Mouse (Mus musculus): ENCODE results near the gene Ly6g6f. TPM values are rescaled to one million over a fixed set of nuclear protein-coding genes. Genes with fewer than 3 reads are reported as not detected.
"Not testable (repeated sequence)": the region's sequence is repeated elsewhere in the genome, so short reads cannot be mapped to it uniquely, and the experiment has no call there.

Gene Ly6g6f
- polyA plus RNA-seq, 1 experiment from 2014 or later: not detected

GRCm38 (mm10) chr17:35046681-35047455 lies 38.5 kb downstream of the Ly6g6f start, which contains the start of gene Msh5:
TSS of gene Msh5 (minus strand) at chr17:35046745.
- Histone ChIP-seq H3K4me1 (ENCODE audit: control insufficient read depth, insufficient read depth, low read length) (peaks cover 11% of the 10 kb centered on the region), H3K27me3 (ENCODE audit: control insufficient read depth, insufficient read depth, low read depth, low read length) (no peaks in the 10 kb centered on the region), H3K9me3 (replicated peaks; ENCODE audit: control insufficient read depth, low read length, poor library complexity, severe bottlenecking) (no peaks in the 10 kb centered on the region), H3K9ac (ENCODE audit: low read depth, low read length) (peak within 1 kb of the TSS; percentile 86), H3K27ac (ENCODE audit: low read length) (peak within 1 kb of the TSS; percentile 64), H3K36me3 (ENCODE audit: control insufficient read depth, insufficient read depth, low read length) (no peaks in the 10 kb centered on the region), H3K4me2 (ENCODE audit: low read length) (peak within 1 kb of the TSS; percentile 100), H3K4me3 (ENCODE audit: low read depth, low read length) (peak within 1 kb of the TSS; percentile 67)
- 3% methylated on average over 33 of the region's 33 CpGs for WGBS
- ATAC-seq: peak; percentile 99

DNA sequence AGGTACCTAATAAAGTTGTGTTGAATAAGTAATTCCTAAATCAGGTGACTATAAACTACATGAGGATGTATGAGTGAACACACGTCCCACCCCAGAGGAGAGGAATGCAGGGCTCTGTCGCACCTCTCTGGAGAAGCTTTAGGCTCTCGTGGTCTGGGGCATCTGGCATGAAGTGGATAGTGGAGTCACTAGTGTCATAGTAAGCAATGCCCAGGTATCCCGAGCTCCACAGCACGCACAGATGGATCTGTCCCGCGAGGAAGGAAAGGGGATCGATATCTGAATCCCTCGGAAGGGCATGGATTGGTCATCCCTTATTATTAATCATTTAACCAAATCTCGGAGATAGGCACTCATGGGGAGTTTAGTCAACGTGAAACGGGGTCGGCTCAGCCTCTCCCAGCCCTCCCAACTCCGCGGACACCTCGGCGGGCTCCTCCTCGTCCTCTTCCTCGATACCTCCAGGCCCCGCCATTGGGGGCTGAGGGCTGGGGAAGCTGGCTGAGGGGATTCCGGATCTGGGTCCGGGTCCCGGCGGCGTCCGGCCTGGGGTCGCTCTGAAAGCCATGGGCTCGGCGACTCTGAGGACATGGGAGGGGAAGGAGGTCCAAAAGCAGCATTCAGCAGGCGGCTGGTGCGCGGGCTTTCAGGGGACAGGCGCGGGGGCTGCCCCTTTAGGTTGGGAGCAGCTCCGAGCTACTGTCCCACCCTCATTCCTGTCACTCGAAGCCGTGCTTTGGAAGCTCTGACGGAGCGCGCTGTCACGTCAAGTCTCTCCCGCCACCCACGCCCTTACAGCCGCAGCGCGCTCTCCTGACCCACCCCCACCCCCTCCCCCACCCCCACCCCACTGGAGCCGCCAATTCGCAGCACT lies 39.4 kb downstream of the Ly6g6f start:
- Histone ChIP-seq H3K9me3 (replicated peaks; ENCODE audit: control insufficient read depth, low read length, poor library complexity, severe bottlenecking) (no peaks in the 10 kb centered on the region), H3K36me3 (ENCODE audit: control insufficient read depth, insufficient read depth, low read length) (no peaks in the 10 kb centered on the region), H3K4me1 (ENCODE audit: control insufficient read depth, insufficient read depth, low read length) (peaks cover 7% of the 10 kb centered on the region), H3K4me2 (ENCODE audit: low read length) (peak overlapping the region; percentile 100), H3K27me3 (ENCODE audit: control insufficient read depth, insufficient read depth, low read depth, low read length) (no peaks in the 10 kb centered on the region), H3K4me3 (ENCODE audit: low read depth, low read length) (peak overlapping the region; percentile 67), H3K9ac (ENCODE audit: low read depth, low read length) (peak overlapping the region; percentile 86), H3K27ac (ENCODE audit: low read length) (peak overlapping the region; percentile 64)
- 6% methylated on average over 41 of the region's 48 CpGs for WGBS
- peak; percentile 84 for ATAC-seq

DNA sequence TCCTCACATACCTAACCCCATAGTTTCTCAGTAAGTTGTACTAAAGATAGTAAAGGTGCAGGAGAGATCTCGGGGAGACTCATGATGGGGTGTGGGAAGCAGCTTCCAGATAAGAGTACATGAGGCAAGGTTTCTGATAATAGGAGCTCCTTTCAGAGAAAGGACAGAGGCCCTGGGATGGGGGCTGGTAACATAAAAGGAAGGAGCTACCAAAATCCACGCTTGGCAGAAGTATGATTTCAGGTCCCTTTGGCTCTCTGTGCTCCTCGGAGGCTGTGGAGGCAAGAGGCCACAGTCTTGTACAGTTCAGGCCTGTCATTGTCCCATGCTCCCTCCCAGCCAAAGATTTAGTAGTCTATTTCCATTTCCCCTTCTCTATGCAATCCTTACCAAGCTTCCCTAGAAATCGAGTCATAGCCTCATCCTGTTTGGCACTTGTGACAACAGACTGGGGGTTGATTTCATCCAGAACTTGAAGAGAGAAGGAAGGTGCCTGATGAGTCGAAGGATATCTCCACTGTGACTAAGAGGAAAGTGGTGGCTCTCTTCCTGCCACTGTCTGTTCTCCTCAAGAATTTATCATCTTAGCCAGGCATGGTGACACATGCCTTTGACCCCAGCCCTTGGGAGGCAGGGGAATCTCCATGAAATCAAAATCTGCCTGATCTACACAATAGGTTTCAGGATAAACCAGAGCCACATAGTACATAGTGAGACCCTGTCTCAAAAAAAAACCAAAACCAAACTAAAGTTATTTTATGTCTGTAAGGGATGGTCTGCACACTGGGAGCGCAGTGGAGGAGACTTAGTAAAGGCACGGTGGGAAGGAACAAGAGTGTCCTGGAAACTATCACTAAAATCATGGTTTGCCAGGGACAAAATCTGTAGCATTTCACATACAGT lies 40.3 kb downstream of the Ly6g6f start:
- no peak overlapping the region; the same call in 1 of the 2 replicates for H3K4me3 ChIP-seq (ENCODE audit: low read depth, low read length)
- H3K9me3 ChIP-seq (replicated peaks; ENCODE audit: control insufficient read depth, low read length, poor library complexity, severe bottlenecking): no peaks in the 10 kb centered on the region
- H3K27ac ChIP-seq (ENCODE audit: low read length): no peak overlapping the region
- no peak overlapping the region; the same call in 1 of the 2 replicates for H3K9ac ChIP-seq (ENCODE audit: low read depth, low read length)
- WGBS: 88% methylated on average over 7 of the region's 7 CpGs
- peaks cover 6% of the 10 kb centered on the region; the same call in 1 of the 2 replicates for H3K4me1 ChIP-seq (ENCODE audit: control insufficient read depth, insufficient read depth, low read length)
- no peaks in the 10 kb centered on the region for H3K27me3 ChIP-seq (ENCODE audit: control insufficient read depth, insufficient read depth, low read depth, low read length)
- peak overlapping the region; percentile 100 for H3K4me2 ChIP-seq (ENCODE audit: low read length)
- H3K36me3 ChIP-seq (ENCODE audit: control insufficient read depth, insufficient read depth, low read length): no peaks in the 10 kb centered on the region
- no peak for ATAC-seq

GRCm38 (mm10) chr17:35043794-35044193 lies 41.6 kb downstream of the Ly6g6f start:
- ATAC-seq: no peak
- no peaks in the 10 kb centered on the region for H3K9me3 ChIP-seq (replicated peaks; ENCODE audit: control insufficient read depth, low read length, poor library complexity, severe bottlenecking)
- H3K36me3 ChIP-seq (ENCODE audit: control insufficient read depth, insufficient read depth, low read length): no peaks in the 10 kb centered on the region
- H3K9ac ChIP-seq (ENCODE audit: low read depth, low read length): no peak overlapping the region
- H3K4me1 ChIP-seq (ENCODE audit: control insufficient read depth, insufficient read depth, low read length): no peaks in the 10 kb centered on the region; the same call in 1 of the 2 replicates
- no peak overlapping the region for H3K4me3 ChIP-seq (ENCODE audit: low read depth, low read length)
- no peak overlapping the region for H3K27ac ChIP-seq (ENCODE audit: low read length)
- WGBS: 92% methylated on average over 4 of the region's 4 CpGs
- H3K27me3 ChIP-seq (ENCODE audit: control insufficient read depth, insufficient read depth, low read depth, low read length): no peaks in the 10 kb centered on the region
- H3K4me2 ChIP-seq (ENCODE audit: low read length): no peak overlapping the region

DNA sequence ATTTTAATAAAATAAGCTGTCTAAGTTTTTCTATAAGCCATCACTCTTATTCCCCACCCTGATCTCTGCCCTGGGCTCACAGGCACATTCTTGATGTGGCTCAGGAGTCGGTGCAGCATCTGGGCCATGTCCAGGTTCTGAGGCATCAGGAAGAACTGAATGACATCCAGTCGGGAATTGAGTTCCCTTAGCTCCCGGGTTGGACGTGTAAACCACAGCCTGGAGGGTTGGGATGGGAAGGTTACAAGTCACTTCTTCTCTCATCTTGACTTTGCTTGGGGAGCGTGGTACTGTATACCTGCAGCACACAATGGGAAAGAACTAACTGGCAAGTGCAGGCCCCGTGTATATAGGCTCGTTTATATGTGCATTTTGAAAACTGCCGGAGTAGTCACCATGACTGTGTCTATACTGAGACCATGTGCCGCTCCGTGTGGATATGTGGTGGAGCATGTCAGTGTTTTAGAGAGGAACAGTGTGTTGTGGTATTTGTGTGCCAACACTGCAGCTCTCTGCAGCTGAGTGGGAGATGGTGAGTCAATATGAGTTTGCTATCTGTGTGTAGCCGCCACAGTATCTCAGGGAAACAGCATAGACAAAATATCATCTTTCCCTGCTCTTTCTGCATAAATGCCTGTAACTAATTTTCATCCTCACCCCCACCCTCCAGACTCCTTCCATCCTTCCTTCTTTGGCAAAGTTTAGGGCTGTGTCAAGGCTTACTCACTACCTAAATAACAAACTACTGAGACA lies 46.1 kb downstream of the Ly6g6f start:
- WGBS: 89% methylated on average over 11 of the region's 11 CpGs

DNA sequence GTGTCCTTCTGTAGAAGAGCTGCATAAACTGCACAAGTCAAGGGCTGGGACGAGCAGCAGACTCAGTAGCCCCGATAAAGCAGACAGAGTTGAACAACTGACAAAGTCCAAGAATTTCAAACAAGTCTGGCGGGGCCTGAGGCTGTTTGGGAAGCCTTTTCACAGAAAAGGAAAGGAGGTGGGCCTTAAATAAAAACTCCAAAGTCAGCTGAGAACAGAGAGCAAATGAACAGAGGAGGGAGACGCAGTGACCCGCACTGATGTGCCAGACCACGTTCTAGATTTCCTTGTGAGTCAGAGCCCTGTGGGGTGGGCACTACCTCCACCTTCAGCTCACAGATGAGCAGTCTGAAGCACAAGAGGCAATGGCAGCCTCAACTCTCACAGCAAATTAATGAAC lies 50.5 kb downstream of the Ly6g6f start:
- Histone ChIP-seq H3K9me3 (replicated peaks; ENCODE audit: control insufficient read depth, low read length, poor library complexity, severe bottlenecking) (no peaks in the 10 kb centered on the region), H3K4me3 (ENCODE audit: low read depth, low read length) (no peak overlapping the region), H3K36me3 (ENCODE audit: control insufficient read depth, insufficient read depth, low read length) (no peaks in the 10 kb centered on the region), H3K4me2 (ENCODE audit: low read length) (no peak overlapping the region), H3K27me3 (ENCODE audit: control insufficient read depth, insufficient read depth, low read depth, low read length) (no peaks in the 10 kb centered on the region), H3K27ac (ENCODE audit: low read length) (no peak overlapping the region), H3K9ac (ENCODE audit: low read depth, low read length) (no peak overlapping the region), H3K4me1 (ENCODE audit: control insufficient read depth, insufficient read depth, low read length) (no peaks in the 10 kb centered on the region)
- 77% methylated on average over 6 of the region's 6 CpGs for WGBS
- ATAC-seq: no peak

More for the DNA sequence above, 46.1 kb downstream of the Ly6g6f start:
- no peak overlapping the region for H3K4me3 ChIP-seq (ENCODE audit: low read depth, low read length)
- no peaks in the 10 kb centered on the region for H3K36me3 ChIP-seq (ENCODE audit: control insufficient read depth, insufficient read depth, low read length)
- no peaks in the 10 kb centered on the region for H3K4me1 ChIP-seq (ENCODE audit: control insufficient read depth, insufficient read depth, low read length)
- H3K9ac ChIP-seq (ENCODE audit: low read depth, low read length): no peak overlapping the region
- no peaks in the 10 kb centered on the region for H3K27me3 ChIP-seq (ENCODE audit: control insufficient read depth, insufficient read depth, low read depth, low read length)
- no peaks in the 10 kb centered on the region for H3K9me3 ChIP-seq (replicated peaks; ENCODE audit: control insufficient read depth, low read length, poor library complexity, severe bottlenecking)
- H3K4me2 ChIP-seq (ENCODE audit: low read length): no peak overlapping the region
- ATAC-seq: no peak
- no peak overlapping the region for H3K27ac ChIP-seq (ENCODE audit: low read length)

GRCm38 (mm10) chr17:35033703-35034102 lies 51.7 kb downstream of the Ly6g6f start:
- not testable (repeated sequence) for H3K9me3 ChIP-seq (replicated peaks; ENCODE audit: control insufficient read depth, low read length, poor library complexity, severe bottlenecking); H3K36me3 ChIP-seq (ENCODE audit: control insufficient read depth, insufficient read depth, low read length); H3K4me1 ChIP-seq (ENCODE audit: control insufficient read depth, insufficient read depth, low read length); H3K27me3 ChIP-seq (ENCODE audit: control insufficient read depth, insufficient read depth, low read depth, low read length); H3K9ac ChIP-seq (ENCODE audit: low read depth, low read length); H3K27ac ChIP-seq (ENCODE audit: low read length); H3K4me3 ChIP-seq (ENCODE audit: low read depth, low read length); H3K4me2 ChIP-seq (ENCODE audit: low read length); ATAC-seq
- WGBS: 75% methylated on average over 1 of the region's 1 CpGs

DNA sequence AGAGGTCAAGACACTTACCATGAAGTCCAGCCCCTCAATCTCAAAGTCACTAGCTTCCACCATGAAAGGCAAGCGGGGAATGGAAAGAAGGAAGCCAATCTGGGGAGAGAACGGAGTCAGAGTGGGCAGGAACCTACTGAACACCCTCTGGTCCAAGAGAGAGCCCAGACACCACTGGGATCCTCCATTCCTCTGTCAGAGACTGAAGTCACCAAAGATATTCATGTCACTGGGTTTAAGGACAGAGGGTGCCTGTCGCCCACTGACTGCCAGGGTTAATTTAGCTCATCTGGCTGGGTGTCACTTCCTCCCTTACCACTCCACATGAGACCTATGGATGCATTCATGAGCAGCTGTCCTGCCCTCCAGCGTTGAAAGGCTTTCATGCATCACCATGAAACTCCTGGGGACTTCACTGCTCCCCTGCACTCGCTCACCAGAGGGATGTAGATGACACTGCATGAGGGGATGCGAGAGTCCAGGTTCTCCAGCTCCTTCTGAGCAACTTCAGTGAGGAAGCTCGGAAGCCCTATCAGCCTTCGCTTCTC lies 53.0 kb downstream of the Ly6g6f start:
- H3K4me3 ChIP-seq (ENCODE audit: low read depth, low read length): no peak overlapping the region
- no peaks in the 10 kb centered on the region for H3K9me3 ChIP-seq (replicated peaks; ENCODE audit: control insufficient read depth, low read length, poor library complexity, severe bottlenecking)
- no peak for ATAC-seq
- no peaks in the 10 kb centered on the region for H3K36me3 ChIP-seq (ENCODE audit: control insufficient read depth, insufficient read depth, low read length)
- H3K4me1 ChIP-seq (ENCODE audit: control insufficient read depth, insufficient read depth, low read length): no peaks in the 10 kb centered on the region
- 72% methylated on average over 8 of the region's 8 CpGs for WGBS
- no peak overlapping the region for H3K27ac ChIP-seq (ENCODE audit: low read length)
- H3K9ac ChIP-seq (ENCODE audit: low read depth, low read length): no peak overlapping the region
- H3K4me2 ChIP-seq (ENCODE audit: low read length): no peak overlapping the region
- H3K27me3 ChIP-seq (ENCODE audit: control insufficient read depth, insufficient read depth, low read depth, low read length): no peaks in the 10 kb centered on the region
